Mouse (Mus musculus) cerebellum, postnatal 36 days (tissue): ENCODE measurements at regions not wholly inside any gene's neighbourhood (a gene's known extent, or its start where the extent isn't known, plus 50 kb on each side); places are given as distances from the start of the nearest gene placed in this dataset.

Experiments
- DNase-seq, 2 experiments: peaks; one replicate each; pipeline ENCODE4 v3.0.0; 2021 to 2022; ENCODE audit warnings: mixed read lengths in 2 of 2

DNA sequence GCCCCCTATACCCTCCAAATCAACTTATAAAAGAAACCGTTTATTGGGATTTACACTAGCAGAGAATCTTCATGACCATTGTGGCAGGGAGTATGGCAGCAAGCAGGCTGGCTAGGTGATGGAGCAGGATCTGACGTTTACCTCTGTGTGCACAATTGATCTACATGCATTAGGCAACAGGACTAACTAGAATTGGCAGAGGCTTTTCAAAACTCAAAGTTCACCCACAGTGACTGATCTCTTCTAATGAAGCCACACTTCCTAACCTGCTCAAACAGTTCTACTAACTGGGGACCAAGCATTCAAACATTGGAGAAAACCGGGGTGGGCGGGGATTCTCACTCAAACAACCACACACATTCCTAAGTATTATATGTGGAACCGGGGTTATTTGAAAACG, 1382.9 kb upstream of the Tenm2 start:
- no peak for DNase-seq

DNA sequence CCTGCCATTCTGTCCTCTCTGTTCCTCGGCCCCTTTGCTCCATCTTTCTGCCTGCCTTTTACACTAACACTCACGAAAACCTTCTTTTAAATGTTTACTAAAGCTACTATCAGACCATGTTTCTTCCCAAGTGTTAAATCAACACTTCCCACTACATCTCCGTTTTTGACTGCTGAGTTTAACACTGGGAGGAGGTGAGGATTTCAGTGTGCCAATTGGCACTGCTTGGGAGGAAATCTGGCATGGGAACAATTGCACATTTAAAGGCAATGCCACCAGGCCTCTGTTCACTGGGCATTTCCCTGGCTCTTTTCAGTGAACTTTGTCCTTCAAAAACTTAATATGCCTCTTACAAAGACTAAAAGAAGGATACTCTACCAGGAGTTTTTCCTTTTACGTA, 1365.2 kb upstream of the Tenm2 start:
- peak; percentile 4 to 8 for DNase-seq

DNA sequence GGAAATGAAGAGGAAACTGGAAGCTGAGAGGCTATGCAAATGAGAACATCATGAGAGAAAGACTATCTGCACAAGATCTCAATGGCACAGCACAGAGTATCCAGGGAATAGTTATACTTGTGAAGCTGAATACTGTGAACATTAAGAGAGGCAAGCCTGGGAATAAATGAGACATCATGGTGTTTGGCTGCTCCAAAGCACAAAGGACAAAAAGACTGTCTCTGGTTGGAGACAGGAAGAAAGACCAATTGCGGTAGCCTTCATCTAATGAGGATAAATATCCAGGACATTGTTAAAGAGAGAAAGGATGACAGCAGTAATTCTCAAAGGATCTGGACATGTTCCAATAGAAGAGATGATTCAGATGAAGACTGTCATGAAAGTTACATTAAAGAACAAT, 1332.8 kb upstream of the Tenm2 start:
- DNase-seq = no peak

DNA sequence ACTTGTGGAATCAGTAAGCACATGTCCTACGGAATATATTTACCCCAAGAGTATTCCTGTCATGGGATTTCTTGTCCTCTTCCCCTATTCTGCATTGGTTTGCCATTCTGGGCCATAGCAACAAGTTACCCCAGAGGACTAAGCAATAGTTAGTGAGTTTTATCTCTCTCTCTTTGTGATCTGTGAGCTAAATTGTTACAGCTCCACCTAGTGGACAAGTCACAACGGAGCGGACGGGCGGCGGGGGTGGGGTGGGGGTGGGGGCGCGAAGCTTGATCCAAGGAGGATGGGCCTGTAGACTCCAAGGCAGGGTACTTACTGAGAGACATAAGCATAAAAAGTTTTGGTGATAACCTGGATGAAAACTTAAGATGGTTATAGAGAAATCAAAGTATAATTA, 1308.1 kb upstream of the Tenm2 start:
- DNase-seq = peak in 1 of 2 experiments; percentile 1

DNA sequence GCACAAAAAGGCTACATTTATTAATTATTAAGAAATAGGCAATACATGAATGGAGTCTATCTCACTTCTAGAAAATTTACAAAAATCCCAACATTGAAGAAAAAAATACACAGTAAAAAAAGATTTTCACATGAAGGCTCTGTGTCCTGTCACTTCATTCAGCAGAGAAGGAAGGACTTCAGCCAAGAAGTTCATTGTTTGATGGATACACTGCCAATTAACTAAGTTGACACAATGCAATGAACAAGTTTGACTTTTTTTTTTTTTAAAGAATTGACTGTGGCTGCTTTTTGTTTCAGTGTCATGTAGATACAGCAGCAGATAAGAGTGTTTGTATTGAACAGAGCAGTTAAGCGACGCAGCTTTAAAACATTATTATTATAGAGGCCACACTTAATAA, 1304.3 kb upstream of the Tenm2 start:
- no peak for DNase-seq

GRCm38 (mm10) chr11:38532282-38532681, 1296.5 kb upstream of the Tenm2 start:
- no peak for DNase-seq

DNA sequence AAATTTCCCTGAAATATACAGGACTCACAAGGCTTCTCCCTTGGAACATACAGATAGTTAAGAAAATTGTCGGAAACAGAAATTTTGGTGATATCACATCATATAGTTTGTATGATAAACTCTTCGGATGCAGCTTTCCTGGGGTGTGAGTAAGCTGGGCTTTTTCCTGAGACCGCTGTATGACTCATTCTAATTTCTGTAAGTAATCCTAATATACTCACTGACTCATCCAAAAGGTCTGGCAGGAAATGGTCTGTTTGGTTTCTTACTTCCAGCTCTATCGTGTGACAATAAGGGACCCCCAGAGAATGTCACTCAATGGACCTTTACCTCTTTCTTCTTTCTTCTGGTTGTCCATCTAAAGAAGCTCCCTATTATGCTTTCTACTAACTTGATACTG, 1273.9 kb upstream of the Tenm2 start:
- no peak for DNase-seq

DNA sequence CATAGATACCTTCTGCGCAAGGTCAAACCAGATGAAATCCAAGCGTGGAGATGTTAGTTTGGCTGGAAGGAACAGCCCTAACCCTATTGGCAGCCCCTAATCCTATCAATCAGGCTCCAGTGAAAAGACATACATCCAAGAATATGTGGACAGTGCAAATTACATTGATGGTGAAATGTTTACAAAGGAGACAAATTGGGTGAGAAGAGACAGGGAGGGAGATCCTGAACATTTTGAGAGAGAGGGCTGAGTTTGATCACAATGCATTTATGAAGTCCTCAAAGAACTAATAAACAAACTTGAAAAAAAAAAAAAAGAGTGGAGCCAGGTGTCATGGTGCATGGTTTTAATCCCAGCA, 1228.5 kb upstream of the Tenm2 start:
- DNase-seq = no peak

GRCm38 (mm10) chr11:38463568-38464238, 1227.9 kb upstream of the Tenm2 start:
- no peak for DNase-seq

- no peak for DNase-seq
These were observed 1207.5 kb upstream of the Tenm2 start for GRCm38 (mm10) chr11:38443291-38443690.

- DNase-seq = no peak
These were observed 1174.5 kb upstream of the Tenm2 start for GRCm38 (mm10) chr11:38410302-38410701.

DNA sequence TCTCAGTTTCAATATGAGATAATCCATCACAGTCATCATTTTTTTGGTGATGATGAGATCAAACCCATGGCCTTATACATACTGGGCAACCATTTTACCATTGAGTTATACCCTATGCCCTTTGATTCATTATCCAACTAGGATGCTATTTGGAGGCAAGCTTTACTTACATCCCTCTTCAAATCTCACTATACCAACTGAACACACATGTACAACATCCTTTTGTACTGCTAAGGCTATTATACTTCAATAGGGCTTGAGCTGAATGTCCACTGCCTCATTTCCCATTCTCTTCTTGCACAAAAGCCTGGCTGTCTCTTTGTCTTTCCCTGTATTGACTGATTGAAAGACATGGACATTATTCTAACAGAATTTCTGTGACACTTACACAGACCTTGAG, 1162.0 kb upstream of the Tenm2 start:
- no peak for DNase-seq

DNA sequence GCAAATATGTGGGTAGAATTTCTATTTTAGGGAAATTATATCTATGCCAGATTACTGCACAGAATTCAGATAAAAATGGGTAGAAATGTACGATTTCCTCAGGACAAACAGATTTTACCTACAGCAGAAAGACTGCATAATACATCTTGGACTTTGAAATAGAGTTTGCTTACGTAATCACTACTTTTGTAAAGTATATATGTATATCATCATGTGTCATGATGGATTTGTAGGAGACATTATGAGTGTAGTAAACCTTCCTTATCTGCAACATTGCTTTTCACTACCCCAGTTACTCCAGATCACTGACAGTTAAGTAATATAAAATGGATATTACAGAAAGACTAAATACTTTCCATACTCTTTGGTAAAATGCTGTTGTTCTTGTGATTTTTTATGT, 1151.2 kb upstream of the Tenm2 start:
- no peak for DNase-seq

DNA sequence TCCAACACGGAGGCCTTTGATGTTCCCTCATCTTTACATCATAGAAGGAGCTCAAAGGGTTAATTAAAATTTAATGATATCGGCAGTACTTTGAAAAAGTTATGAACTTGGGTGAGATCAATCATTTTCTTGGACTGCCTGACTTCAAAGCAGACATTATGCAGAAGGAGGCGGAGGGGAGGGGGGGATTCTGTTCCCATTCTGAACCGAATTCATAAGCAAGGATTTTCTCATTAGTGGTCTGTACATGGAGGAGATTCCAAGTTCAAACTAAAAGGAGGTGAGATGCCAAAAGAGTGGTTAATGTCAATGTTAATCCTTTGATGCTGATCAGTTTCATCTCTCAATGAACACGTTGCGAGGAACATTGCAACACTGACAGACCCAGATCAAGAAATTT, 1110.7 kb upstream of the Tenm2 start:
- DNase-seq = no peak

DNA sequence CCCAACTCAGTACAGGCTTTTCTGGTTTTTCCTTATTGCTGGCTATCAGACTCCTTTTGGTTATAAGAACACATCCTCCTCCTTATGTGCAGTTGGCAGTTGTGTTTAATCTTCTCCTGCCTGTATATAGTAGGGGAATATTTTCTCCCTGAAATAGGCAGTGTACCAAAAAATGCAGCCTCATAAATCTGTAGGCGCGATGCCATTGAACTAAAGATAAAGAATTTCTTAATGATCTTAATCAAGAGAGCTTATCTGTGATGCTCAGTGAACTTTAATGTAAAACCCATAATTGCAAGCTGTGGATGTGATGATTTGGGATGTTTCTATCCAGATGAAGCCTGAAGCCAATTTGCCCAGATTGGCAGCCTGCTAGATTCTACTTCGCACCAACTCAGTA, 1099.6 kb upstream of the Tenm2 start:
- no peak for DNase-seq

- no peak for DNase-seq
These were observed 1061.9 kb upstream of the Tenm2 start for GRCm38 (mm10) chr11:38297693-38298092.

- no peak for DNase-seq
These were observed 1055.5 kb upstream of the Tenm2 start for GRCm38 (mm10) chr11:38291289-38291688.

- no peak for DNase-seq
These were observed 1045.2 kb upstream of the Tenm2 start for GRCm38 (mm10) chr11:38280961-38281360.
